Mouse (Mus musculus) frontal cortex, postnatal 14 days (tissue): ENCODE measurements around the gene Agpat2.

Experiments used
- DNase-seq, 2 experiments: peaks; one replicate each; pipeline ENCODE4 v3.0.0; 2022; ENCODE audit warnings: low spot score in 2 of 2

The Agpat2 gene

DNA sequence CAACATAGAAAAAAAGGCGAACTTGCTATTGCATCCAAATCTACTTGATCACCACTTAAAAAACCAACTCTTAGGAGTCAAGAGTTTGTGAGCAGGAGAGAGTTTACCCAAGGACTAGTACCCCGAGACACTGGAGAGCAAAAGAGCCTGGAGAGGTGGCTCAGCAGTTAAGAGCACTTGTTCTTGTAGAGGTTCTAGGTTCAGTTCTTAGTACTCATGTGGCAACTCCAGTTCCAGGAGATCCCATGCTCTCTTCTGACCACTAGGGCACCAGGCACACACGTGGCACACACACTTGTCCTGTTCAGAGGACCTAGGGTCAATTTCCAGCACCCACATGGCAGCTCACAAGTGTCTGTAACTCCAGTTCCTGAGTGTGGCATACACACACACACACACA lies 21.9 kb upstream of the Agpat2 start:
- no peak for DNase-seq

DNA sequence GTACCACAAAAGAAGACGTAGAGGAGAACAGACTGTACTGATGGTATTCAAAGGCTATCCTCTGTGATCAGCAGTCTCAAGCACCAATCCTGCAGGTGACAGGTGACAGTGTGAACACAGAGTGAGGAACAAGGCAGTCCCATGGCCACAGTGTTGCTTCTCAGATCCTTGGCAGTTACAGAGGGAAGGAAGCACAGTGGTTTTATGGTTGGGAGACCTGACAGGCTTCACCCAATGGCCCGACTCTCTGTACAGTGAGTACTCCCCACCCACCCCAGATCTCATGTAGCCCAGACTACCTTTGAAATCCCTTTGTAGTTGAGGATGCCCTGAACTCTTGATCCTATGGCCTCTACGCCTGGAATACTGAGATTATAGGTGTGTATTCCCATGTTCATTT lies 21.2 kb upstream of the Agpat2 start:
- DNase-seq: no peak

DNA sequence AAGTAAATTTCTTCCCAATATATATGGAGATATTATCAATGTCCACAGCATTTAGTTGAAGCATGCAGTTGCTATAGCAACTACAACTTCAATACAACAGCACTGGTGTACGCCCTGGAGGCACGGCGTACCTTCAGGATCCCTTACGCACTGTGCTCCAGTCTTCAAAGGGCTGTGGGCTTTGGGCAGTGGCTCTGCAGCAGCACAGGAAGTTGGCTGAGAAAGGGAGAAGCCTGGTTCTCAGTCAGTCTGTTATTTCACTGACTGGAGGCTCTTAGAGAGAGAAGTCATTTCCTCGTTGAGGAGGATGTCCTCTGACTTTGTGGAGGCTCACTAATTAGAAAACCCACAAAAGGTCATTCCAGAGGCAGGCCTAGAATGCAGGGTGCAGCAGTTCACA lies 18.8 kb upstream of the Agpat2 start:
- DNase-seq: no peak

DNA sequence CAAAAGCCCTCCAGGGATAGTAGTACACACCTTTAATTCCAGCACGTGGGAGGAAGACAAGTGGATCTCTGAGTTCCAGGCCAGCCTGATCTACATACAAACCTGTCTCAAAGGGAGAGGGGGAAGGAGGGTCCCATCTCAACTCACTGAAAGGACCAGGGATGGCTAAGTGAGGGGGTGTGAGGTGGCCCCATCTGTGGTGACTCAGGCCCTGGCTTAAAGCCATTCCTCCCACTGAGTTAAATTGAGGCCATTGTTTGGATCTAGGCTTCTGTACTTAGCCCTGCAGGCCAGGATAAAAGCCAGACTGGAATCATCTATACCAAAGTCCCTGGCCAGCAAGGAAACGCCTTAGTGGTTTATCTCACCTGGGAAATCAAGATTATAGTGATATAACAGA lies 17.0 kb upstream of the Agpat2 start:
- DNase-seq: no peak

DNA sequence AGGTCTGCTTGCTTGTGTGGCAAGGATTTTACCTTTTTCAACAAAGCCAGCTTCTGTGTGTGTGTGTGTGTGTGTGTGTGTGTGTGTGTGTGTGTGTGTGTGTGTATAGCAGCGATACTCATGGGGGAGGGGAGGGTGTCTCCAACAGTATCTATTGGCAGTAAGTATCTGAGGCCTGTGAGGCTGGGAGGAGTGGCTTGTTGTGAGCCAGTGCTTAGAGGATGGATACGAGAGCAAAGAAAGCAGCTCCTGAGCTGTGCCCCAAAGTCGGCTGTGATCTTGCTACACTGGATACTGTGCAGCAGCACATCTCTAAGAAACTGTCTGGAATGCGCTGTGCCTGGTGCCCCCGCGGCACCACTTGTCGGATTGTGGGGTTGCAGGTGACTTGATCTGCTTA lies 13.7 kb upstream of the Agpat2 start:
- DNase-seq: no peak

DNA sequence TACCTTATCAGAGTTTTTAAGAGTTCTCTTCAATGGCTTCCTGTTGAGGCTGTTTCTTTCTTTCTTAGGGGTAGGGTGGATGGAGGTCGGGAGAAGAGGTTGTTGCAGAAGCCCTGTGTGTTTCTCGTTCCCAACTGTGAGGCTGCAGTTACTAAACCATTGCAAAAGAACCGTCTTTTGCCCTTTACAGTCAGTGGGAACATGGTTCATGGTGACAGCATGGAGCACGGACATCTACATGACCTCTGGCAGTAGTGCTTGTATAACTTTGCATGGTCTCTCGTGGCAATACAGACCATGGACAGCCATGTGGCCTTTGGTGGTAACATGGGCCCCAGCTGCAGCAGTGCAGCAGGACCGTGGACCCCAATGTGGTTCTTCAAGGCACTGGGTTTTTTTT lies 13.1 kb upstream of the Agpat2 start:
- DNase-seq: no peak

DNA sequence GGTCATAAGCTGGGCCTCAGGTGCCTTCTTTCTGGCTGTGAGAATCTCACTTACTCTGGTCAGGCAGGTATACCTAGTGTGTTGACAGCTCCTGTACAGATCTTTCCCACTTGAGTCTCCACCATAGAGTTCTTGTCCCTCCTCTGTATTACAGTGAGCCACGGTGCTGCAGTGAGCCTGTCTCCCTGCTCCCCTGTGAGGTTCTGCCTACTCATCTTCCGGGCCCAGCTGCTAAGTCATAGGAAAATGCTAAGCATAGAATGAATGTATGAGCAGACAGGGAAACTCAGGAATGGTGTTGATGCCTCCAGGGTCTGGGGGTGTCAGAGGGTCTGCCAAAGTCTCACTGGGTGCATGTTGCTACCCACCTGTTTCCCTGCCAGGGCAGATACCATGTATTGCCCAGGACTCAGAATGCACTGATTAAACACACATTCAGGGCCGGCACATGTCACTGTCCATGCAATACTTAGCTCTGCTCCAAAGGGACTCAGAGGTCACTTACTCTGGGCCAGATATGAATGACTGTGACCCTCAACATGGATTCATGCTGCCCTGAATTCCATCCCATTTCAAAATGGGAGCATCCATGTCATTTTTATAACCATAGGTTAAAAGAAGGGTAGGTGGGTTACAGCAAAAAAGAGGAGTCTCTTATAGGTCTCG lies 11.4 kb upstream of the Agpat2 start:
- DNase-seq: no peak

DNA sequence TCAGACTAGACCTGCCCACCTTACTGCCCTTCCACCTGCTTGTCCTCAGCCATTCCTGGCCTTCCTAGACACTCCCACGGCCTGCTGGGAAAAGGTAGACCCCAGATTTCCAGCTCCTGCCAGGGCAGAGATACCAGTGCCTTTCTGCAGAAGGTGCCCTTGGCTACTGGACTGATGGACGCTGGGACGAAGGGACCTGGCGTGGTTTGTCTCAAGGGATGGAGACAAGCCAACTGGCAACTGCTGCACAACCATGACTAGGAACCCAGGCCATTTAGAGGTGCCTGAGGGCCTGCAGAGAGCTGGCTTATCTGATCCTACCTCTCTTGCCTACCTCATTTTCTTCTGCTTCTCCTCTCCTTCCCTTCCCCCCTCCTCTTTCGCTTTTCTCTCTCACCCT lies 10.7 kb upstream of the Agpat2 start:
- DNase-seq: no peak

DNA sequence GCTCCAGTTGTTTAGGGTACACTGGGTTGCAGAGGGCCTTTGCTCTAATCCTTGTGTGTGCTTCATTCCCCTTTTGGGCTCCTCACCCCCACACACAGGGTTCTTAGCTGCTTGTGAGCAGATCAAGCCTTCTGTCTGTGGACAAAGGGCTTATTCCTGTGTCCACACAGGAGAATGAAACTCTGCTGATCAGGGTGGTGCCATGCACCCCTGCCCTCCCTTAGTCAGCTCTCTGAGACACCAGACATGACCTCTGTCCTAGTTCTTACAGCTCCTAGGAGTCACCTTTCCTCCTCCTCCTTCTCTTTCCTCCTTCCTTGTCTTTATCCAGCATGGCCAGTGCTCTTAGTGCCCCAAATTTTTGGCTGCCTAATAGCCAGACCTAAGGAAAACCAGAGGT lies 7.7 kb upstream of the Agpat2 start:
- DNase-seq: no peak

DNA sequence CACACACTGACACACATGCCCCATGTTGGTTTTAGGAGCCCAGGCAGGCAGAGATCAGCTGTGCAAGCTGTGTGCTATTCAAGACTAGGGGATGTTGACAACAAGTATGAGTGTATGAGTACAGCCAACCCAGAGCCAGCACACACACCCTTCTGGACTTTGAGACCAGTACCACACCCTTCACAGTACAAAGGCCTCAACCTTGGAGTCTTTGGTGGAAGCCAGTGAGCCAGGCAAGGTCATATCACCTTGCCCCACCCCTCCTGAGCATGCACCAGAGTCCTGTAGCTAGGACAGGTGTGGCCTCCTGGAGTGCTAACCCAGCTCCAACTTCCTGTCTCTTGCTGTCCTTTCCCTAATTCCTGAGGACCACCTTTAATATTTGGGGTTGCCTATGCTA lies 6.8 kb upstream of the Agpat2 start:
- no peak for DNase-seq

DNA sequence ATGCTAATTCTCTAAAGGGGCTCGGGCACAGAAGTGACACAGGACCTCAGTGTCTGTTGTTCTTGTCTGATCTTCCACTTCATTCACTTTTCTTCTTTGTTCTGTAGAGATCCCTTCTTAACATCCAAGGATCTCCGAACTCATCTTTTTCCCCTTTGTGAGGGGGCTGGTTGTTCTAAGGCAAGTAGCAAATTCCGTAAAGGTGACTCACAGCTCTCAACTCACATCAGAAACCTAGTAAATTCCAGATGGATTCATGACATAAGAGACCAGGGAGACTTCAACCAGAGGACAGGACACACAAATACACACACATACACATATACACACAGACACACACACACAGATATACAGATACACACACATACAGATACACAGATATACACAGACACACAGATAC lies 6.3 kb upstream of the Agpat2 start:
- no peak for DNase-seq

DNA sequence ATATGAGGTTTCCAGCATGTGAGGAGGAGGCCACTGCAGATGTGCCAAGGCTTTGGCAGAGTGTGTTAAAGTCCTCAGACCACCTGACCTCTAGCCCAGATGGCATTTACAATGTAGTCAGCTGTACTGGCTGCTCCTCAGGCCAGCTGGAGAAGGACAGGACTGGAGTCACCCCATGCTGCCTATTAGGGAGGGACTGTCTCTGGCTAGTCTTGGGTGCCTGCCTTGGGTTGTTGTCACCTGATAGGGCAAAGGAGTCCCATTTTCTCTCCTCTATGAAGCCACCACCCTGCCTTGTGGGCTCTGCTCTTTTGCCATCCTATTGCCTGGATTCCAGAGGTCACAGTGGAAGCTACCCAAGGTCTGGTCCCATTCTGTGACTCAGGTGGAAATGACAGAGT lies 5.0 kb upstream of the Agpat2 start:
- no peak for DNase-seq

DNA sequence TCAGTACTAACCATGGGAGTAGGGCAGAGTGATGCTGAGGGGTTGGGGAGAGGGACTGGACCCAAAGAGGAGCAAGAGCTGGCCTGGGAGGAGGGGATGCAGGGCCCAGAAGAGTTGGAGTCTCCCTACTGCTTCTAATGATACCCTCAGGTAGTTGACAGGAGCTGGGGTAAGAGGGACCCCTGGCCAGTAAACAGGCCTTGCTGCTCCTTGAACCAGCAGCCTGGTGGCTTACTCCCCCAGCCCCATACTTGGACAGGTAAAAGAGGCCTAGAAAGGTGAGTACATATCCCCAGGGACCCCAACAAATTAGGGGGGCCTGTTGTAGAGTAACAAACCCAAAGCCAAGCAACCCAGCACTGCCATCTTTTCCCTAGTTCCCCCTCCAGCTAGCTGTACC lies 4.6 kb upstream of the Agpat2 start:
- DNase-seq: no peak

DNA sequence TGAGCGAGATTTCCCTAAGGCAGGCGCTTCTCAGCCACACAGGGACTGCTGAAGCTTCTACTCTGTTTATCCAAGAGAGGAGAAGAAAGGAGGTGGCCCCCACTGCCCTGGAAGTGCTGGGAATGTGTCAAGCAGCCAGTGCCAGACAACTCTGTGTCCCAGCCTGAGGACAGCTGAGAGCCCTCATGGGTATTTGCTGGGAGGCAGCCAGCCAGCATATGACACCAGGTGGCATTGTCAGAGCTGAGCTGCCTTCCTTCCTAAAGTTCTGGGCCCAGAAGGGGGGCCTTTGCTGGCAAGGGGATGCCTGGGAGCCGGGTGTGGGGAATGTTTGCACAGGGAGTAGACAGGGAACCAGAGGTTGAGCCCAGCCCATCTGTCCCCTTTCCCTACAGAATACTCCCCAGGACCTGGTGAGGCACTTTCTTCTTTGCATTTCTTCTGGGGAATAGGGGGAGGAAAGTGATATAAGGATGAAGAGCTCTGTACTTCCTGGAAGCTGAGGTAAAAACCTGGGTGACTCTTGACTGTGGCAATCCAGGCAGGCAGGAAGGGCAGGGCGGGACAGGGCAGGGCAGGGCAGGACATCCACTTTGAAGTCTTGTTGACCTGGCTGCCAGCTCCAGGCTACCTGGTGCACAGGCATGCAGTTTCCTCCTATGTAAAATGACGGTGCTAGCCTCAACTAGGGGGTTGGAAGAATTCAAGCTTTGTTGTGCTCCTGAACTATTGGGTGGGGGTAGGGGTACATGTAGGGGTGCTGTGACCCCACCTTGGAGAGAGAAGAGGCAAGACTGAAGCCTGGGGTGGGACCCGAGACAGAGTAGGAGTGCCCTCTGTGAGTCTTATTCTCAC lies 3.1 kb upstream of the Agpat2 start:
- DNase-seq: no peak

DNA sequence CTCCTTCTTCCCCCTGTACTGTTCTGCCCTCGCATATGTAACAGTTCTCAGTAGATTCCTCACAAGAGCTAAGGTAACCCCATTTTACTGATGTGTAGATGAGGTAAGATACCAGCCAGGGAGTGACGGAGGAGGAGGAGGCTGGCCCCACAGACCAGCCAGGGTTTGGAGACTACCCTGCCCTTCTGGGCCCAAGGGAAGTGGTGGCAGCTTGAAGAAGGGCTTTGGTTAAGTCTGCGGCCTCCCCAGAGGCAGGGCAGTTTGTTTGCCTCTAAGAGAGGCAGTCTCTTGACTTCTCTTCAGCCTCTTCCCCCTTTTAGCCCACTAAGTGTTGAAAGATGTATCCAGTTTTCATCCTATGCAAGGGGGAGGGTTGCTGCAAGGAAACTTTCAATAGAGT lies 2.4 kb upstream of the Agpat2 start:
- no peak for DNase-seq

DNA sequence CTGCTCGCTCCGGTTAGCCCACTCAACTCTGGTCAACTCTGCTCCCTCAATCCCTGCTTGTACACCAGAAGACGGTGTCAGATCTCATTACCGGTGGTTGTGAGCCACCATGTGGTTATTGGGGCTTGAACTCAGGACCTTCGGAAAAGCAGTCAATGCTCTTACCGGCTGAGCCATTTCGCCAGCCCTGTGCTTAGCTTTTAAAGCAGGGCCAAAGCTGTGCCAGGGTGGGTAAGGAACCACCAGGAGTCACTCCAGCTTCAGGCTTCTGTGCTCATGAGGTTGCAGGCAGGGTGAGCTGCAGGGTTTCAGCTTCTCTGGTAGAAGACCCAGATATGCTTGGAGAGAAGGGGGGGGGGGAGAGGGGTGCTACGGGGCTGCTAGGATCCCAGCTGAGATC lies 1.1 kb upstream of the Agpat2 start:
- no peak for DNase-seq

DNA sequence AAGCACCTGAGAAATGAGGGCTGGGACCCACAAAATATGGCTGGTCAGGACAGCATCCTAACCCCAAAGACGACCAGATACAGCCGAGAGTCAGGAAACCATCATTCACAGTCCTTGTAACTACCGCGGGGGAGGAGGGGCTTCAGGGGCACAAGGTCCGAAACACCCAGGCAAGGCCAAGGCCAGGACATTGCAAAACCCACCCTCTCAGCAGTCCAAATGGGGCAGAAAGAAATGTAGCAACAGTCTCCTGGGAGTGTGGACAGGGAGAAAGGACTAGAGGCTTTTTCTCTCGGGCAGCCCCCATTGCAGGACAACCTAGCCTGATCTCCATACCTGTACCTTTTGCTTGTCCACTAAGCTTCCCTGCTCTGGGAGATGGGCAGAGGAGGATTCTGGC lies 1.1 kb downstream of the Agpat2 start:
- no peak for DNase-seq

DNA sequence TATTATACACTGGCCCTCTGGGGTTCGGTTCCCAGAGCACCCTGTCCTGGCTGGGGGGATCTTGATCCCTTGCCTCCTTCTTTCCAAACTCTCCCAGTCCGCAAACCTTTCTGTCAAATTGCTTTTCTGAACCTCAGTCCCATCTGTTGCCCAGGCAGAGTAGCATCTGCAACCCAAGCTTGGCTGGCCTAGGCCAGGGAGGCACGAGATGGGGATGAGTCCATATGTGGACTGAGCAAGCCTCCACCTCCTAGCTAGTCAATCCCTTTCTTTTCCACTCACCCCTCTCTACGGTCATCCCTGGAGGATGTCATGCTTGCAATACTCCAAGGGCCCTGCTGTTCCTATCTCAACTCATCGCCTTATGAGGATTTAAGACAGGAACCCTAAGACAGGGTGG lies 1.6 kb downstream of the Agpat2 start:
- no peak for DNase-seq

DNA sequence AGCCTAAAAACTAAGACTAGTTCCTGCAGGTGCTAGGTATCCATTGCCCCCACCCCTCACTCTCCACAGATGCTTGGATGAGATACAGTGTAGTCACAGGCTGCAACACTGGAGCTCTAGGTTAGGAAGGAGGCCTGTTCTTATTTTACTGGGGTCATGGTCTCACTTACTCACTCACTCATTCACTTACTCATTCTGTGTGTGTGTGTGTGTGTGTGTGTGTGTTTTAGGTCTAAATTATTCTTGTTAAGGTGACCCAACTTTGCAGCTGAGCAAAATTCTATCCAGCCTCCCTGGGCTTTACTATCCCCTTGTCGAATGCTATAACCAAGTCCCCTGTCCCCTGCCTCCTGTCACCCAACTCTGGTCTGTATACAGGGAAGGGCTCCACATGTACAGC lies 2.6 kb downstream of the Agpat2 start:
- DNase-seq: no peak

DNA sequence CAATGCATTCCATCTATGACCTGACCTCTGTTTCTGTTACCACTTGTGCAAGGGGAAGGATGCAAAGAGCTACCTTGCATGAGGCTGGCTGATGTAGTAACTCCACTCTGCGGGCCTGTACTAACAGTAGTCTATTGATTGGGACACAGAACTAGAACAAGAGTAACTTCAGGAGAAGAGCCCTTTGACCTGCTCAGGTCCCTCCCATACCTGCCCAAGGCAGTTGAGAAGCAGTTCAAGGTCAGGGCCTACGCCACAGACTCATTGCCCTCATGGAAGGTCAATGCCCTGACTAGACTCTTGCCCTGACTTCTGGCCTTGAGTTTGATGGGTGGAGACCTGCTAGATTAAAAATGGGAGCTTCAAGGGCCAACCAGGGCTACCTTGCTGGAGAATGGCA lies 3.6 kb downstream of the Agpat2 start:
- DNase-seq: no peak

DNA sequence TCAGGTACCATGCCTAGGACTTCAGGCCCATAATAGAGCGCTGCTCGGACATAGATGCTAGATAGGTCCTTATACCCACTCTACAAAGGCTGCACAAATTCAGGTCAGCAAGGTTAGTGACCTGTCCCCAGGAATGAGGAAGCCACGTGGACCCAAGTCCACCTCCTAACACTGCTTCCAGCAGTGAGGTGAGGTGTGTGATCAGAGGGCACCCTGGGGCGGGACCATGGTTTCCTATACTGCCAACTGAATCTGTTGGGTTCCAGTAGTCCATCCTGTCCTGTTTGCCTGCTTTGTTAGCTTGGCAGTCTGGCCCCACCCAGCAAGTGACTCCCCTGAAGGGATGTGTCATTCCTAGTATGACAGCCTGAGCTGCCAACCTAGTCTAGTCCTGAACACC lies 4.3 kb downstream of the Agpat2 start:
- no peak for DNase-seq

DNA sequence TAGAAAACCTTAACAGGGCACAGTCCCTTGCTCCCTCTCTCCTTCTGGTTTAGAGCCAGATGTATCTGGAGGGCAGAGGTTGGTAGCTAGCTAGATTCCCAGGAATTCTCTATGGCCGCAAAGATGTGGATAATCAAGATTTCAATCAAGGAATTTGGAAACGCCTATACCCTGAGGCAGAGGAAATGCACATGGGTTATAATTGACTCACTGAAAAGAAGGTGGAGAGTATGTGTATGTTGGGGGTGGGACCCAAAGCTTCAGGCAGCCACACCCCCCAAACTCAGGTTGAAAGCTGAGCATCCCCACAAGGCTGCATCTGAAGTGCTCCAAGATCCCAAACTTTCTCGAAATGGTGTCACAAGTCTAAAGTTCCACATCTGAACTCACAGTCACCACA lies 5.8 kb downstream of the Agpat2 start:
- DNase-seq: no peak

DNA sequence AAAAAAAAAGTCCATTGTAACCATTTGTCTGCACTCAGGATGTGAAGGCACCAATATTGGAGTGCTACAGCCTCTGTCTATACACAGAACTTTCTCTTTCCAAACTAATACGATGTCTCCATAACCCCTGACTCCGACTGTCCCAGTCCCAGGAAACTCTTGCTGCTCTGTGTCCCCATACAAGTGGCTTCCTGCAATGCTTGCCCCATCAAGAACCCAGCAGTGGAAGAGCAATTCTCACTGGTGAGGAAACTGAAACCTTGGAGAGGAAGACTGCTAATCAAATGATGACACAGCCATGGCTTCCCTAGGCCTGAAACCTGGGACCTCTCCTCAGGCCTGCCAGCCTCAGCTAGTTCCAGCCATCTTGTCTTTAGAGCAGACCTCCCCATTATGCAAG lies 6.4 kb downstream of the Agpat2 start:
- DNase-seq: no peak

DNA sequence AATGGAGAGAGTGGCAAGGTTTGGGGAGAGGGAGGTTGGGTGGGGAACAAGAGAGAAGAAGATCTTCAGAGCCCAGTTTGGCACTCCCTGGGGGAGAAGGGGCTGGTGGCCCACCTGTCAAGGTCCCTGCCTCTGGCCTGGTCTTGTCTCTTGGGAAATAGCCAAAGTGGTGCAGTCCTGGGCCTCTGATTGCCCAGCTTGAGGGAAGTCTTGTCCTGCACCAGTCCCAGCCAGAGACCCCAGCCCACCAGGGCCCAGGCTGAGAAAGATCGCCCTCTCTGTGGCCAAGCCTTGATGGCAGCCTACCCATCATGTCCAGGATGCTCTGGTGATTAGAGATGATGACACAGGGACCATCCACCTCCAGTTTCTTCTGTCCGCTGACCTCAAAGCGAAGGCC lies 7.3 kb downstream of the Agpat2 start:
- DNase-seq: no peak
